Mouse (Mus musculus): Measurements from ENCODE around the gene Dchs2. TPM values are rescaled to one million over a fixed set of nuclear protein-coding genes. Genes with fewer than 3 reads are reported as not detected.

The Dchs2 gene
- polyA plus RNA-seq, 1 experiment from 2014 or later, result 0.02 TPM

GRCm38 (mm10) chr3:83220101-83220500 is 92.4 kb downstream of the Dchs2 start:
- H3K4me2 ChIP-seq (ENCODE audit: low read depth, low read length), result no peak overlapping the region
- TF ChIP-seq EP300 (IDR thresholded peaks at IDR 0.05; ENCODE audit: low read depth) (no peak), CTCF (IDR thresholded peaks at IDR 0.05; ENCODE audit: low read depth) (no peak)
- no peaks in the 10 kb centered on the region for H3K4me1 ChIP-seq (ENCODE audit: insufficient read depth)
- H3K4me3 ChIP-seq (ENCODE audit: low read depth, low read length), result no peak overlapping the region
- H3K9me3 ChIP-seq (ENCODE audit: low read length), result no peaks in the 10 kb centered on the region
- no peaks in the 10 kb centered on the region for H3K27me3 ChIP-seq (ENCODE audit: insufficient read depth, low read length)
- DNase-seq (no peak), ATAC-seq (no peak)
- no peaks in the 10 kb centered on the region for H3K36me3 ChIP-seq (replicated peaks; ENCODE audit: insufficient read depth, low read length)
- no peak overlapping the region for H3K27ac ChIP-seq (ENCODE audit: low read depth)
- no peak overlapping the region for H3K9ac ChIP-seq (replicated peaks)
- 74% methylated on average over 2 of the region's 2 CpGs for WGBS (ENCODE audit: insufficient replicate concordance)

DNA sequence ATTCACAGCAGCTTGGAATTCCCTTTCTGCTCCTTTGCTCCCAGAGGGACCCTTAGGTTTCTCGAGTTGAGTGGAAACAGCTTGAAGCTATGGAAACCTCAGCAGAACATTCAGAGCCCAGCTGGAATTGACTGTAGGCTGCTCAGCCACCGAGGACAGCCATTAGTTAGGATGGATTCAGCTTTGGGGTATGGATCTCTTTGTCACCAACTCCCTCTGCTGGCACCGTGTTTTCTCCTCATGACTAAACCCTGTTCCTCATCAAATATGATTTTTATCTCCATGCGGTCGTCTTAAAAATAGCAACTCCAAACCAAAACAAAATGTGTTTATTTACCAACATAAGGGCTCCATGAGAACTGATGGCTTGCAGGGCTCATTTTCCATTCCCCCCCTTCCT is 94.4 kb downstream of the Dchs2 start:
- ATAC-seq (no peak), DNase-seq (no peak)
- H3K36me3 ChIP-seq (replicated peaks; ENCODE audit: insufficient read depth, low read length), result no peaks in the 10 kb centered on the region
- H3K9ac ChIP-seq (replicated peaks), result no peak overlapping the region
- no peaks in the 10 kb centered on the region for H3K27me3 ChIP-seq (ENCODE audit: insufficient read depth, low read length)
- H3K9me3 ChIP-seq (ENCODE audit: low read length), result no peaks in the 10 kb centered on the region
- H3K27ac ChIP-seq (ENCODE audit: low read depth), result no peak overlapping the region
- TF ChIP-seq CTCF (IDR thresholded peaks at IDR 0.05; ENCODE audit: low read depth) (peak; percentile 21; the same call in 1 of the 2 replicates), EP300 (IDR thresholded peaks at IDR 0.05; ENCODE audit: low read depth) (no peak)
- no peak overlapping the region for H3K4me2 ChIP-seq (ENCODE audit: low read depth, low read length)
- WGBS (ENCODE audit: insufficient replicate concordance), result 58% methylated on average over 5 of the region's 5 CpGs
- H3K4me3 ChIP-seq (ENCODE audit: low read depth, low read length), result no peak overlapping the region
- H3K4me1 ChIP-seq (ENCODE audit: insufficient read depth), result no peaks in the 10 kb centered on the region

DNA sequence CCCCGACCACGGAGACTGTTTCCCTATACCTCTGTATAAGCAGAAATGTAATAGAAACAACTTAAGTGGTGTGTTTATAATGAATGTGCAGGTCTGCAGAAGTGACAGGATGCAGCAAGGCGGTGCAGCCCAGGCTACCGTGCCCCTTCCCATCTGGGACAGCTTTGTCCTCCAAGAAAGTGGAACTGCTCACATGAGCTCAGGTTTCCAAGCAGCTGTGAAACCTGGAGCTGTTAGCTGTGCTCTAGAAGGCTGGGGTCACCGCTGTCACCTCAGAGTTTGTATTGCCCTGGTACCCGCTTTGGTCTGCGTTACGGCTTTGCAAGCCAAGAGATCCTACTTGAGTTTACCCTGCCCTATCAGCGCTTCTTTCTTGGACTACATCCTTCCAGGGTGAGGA is 100.6 kb downstream of the Dchs2 start:
- WGBS (ENCODE audit: insufficient replicate concordance), result 74% methylated on average over 9 of the region's 9 CpGs
- no peak for TF ChIP-seq EP300 (IDR thresholded peaks at IDR 0.05; ENCODE audit: low read depth)
- H3K9ac ChIP-seq (replicated peaks), result no peak overlapping the region
- DNase-seq (no peak), ATAC-seq (no peak)
- no peak overlapping the region for H3K4me3 ChIP-seq (ENCODE audit: low read depth, low read length)
- no peaks in the 10 kb centered on the region for H3K36me3 ChIP-seq (replicated peaks; ENCODE audit: insufficient read depth, low read length)
- no peaks in the 10 kb centered on the region for H3K4me1 ChIP-seq (ENCODE audit: insufficient read depth)
- no peak overlapping the region for H3K4me2 ChIP-seq (ENCODE audit: low read depth, low read length)
- no peak overlapping the region for H3K27ac ChIP-seq (ENCODE audit: low read depth)
- no peaks in the 10 kb centered on the region for H3K27me3 ChIP-seq (ENCODE audit: insufficient read depth, low read length)
- H3K9me3 ChIP-seq (ENCODE audit: low read length), result no peaks in the 10 kb centered on the region

- ATAC-seq (no peak), DNase-seq (no peak)
- WGBS (ENCODE audit: insufficient replicate concordance), result 82% methylated on average over 2 of the region's 2 CpGs
- no peak for TF ChIP-seq CTCF (IDR thresholded peaks at IDR 0.05; ENCODE audit: low read depth)
- no peak for TF ChIP-seq EP300 (IDR thresholded peaks at IDR 0.05; ENCODE audit: low read depth)
- Histone ChIP-seq H3K4me3 (ENCODE audit: low read depth, low read length) (no peak overlapping the region), H3K36me3 (replicated peaks; ENCODE audit: insufficient read depth, low read length) (no peaks in the 10 kb centered on the region), H3K9ac (replicated peaks) (no peak overlapping the region), H3K27ac (ENCODE audit: low read depth) (no peak overlapping the region), H3K9me3 (ENCODE audit: low read length) (no peaks in the 10 kb centered on the region), H3K4me1 (ENCODE audit: insufficient read depth) (no peaks in the 10 kb centered on the region), H3K4me2 (ENCODE audit: low read depth, low read length) (no peak overlapping the region), H3K27me3 (ENCODE audit: insufficient read depth, low read length) (no peaks in the 10 kb centered on the region)
Measured at GRCm38 (mm10) chr3:83230326-83230725, 102.6 kb downstream of the Dchs2 start.

- H3K4me3 ChIP-seq (ENCODE audit: low read depth, low read length), result no peak overlapping the region
- peak; percentile 35; the same call in 1 of the 2 replicates for ATAC-seq
- H3K4me2 ChIP-seq (ENCODE audit: low read depth, low read length), result no peak overlapping the region
- no peak for DNase-seq
- WGBS (ENCODE audit: insufficient replicate concordance), result 28% methylated on average over 4 of the region's 4 CpGs
- H3K36me3 ChIP-seq (replicated peaks; ENCODE audit: insufficient read depth, low read length), result no peaks in the 10 kb centered on the region
- H3K9ac ChIP-seq (replicated peaks), result no peak overlapping the region
- H3K9me3 ChIP-seq (ENCODE audit: low read length), result no peaks in the 10 kb centered on the region
- no peaks in the 10 kb centered on the region for H3K4me1 ChIP-seq (ENCODE audit: insufficient read depth)
- no peaks in the 10 kb centered on the region for H3K27me3 ChIP-seq (ENCODE audit: insufficient read depth, low read length)
- TF ChIP-seq CTCF (IDR thresholded peaks at IDR 0.05; ENCODE audit: low read depth) (no peak), EP300 (IDR thresholded peaks at IDR 0.05; ENCODE audit: low read depth) (no peak)
- no peak overlapping the region for H3K27ac ChIP-seq (ENCODE audit: low read depth)
Measured at GRCm38 (mm10) chr3:83234457-83234856, 106.7 kb downstream of the Dchs2 start.

DNA sequence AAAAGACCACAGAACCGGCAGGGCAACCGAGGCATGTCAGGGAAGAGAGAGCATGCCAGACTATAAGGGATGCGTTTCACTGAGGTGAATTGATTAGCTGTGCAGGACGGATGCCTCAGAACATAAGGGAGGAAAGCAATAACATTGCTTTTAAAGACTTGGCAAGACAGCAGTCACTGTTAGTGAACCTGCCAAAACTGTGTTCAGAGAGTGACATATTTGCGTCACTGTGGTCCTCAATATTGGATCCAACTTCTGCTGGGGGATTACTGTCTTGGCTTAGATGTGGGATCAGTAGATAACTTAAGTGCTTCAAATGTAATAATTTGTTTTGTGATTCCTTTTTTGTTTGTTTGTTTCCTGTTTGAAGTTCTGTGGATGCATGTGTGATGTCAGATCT is 107.3 kb downstream of the Dchs2 start:
- Histone ChIP-seq H3K4me2 (ENCODE audit: low read depth, low read length) (no peak overlapping the region), H3K36me3 (replicated peaks; ENCODE audit: insufficient read depth, low read length) (no peaks in the 10 kb centered on the region), H3K27ac (ENCODE audit: low read depth) (no peak overlapping the region), H3K9ac (replicated peaks) (no peak overlapping the region), H3K4me1 (ENCODE audit: insufficient read depth) (no peaks in the 10 kb centered on the region), H3K9me3 (ENCODE audit: low read length) (no peaks in the 10 kb centered on the region), H3K4me3 (ENCODE audit: low read depth, low read length) (no peak overlapping the region), H3K27me3 (ENCODE audit: insufficient read depth, low read length) (no peaks in the 10 kb centered on the region)
- DNase-seq (no peak), ATAC-seq (no peak)
- WGBS (ENCODE audit: insufficient replicate concordance), result 76% methylated on average over 5 of the region's 5 CpGs
- TF ChIP-seq CTCF (IDR thresholded peaks at IDR 0.05; ENCODE audit: low read depth) (no peak), EP300 (IDR thresholded peaks at IDR 0.05; ENCODE audit: low read depth) (no peak)

DNA sequence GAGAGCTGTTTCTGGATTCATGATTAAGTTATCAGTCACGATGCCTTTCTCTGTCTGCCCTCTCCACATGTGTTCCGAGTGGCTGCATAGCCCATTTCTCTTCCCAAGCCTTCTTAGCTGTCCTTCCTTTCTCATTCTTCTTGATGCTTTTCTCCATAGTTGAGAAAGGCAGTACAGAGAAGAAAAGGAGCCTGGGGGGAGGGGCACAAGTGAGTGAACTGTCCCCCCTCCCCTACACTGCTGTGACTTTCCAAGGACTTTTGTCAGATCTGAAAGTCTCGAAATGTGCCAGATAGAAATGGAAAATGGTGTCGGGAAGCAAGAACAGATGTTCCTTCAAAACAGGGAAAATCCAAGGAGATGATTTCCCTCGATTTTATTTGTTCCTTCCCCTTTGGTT is 118.8 kb downstream of the Dchs2 start:
- TF ChIP-seq CTCF (IDR thresholded peaks at IDR 0.05; ENCODE audit: low read depth) (no peak), EP300 (IDR thresholded peaks at IDR 0.05; ENCODE audit: low read depth) (no peak)
- ATAC-seq, result no peak
- H3K4me3 ChIP-seq (ENCODE audit: low read depth, low read length), result no peak overlapping the region

More for the DNA sequence above, 118.8 kb downstream of the Dchs2 start:
- H3K27ac ChIP-seq (ENCODE audit: low read depth), result no peak overlapping the region
- H3K4me2 ChIP-seq (ENCODE audit: low read depth, low read length), result no peak overlapping the region
- H3K9me3 ChIP-seq (ENCODE audit: low read length), result no peaks in the 10 kb centered on the region
- H3K27me3 ChIP-seq (ENCODE audit: insufficient read depth, low read length), result no peaks in the 10 kb centered on the region
- 64% methylated on average over 5 of the region's 5 CpGs for WGBS (ENCODE audit: insufficient replicate concordance)
- H3K36me3 ChIP-seq (replicated peaks; ENCODE audit: insufficient read depth, low read length), result no peaks in the 10 kb centered on the region
- H3K9ac ChIP-seq (replicated peaks), result no peak overlapping the region
- no peaks in the 10 kb centered on the region for H3K4me1 ChIP-seq (ENCODE audit: insufficient read depth)
- no peak for DNase-seq
